Mouse (Mus musculus) liver, embryonic 14.5 days (tissue): ENCODE measurements around the gene Trappc12. TPM values are rescaled to one million over a fixed set of nuclear protein-coding genes. Genes with fewer than 3 reads are reported as not detected.

Experiments used
- ATAC-seq: fragments of 200-750 bp; cut with Nextera tagmentation; 2 replicates; pipeline ENCODE4 v1.8.0; 2017; ENCODE audit warnings: moderate number of reproducible peaks, mild to moderate bottlenecking, moderate library complexity; ENCODE audit not compliant: insufficient read depth
- DNase-seq, 3 experiments: peaks; one replicate each; pipeline ENCODE4 v3.0.0-alpha.2; 2012 to 2013; ENCODE audit warnings: low read depth in 3 of 3, low spot score in 3 of 3
- H3K27ac ChIP-seq: fragments of 300-500 bp; sonication (generic); 2 replicates; pipeline ENCODE4 v1.5.1; 2014; ENCODE audit warnings: moderate library complexity, mild to moderate bottlenecking, control low read depth, inconsistent platforms
- H3K27me3 ChIP-seq: fragments of 300-500 bp; sonication (generic); 2 replicates; pipeline ENCODE4 v1.6.1; 2014; ENCODE audit warnings: mild to moderate bottlenecking, low read length, moderate library complexity; ENCODE audit not compliant: control insufficient read depth, insufficient read depth
- H3K36me3 ChIP-seq: fragments of 300-500 bp; sonication (generic); replicated peaks from 2 replicates; pipeline ENCODE4 v1.6.1; 2014; ENCODE audit warnings: low read depth; ENCODE audit not compliant: control insufficient read depth, insufficient read depth
- H3K4me1 ChIP-seq, 2 experiments: fragments of 200-500 bp in 1 of 2; fragments of 300-500 bp in 1 of 2; sonication (generic) in 1 of 2; replicated peaks; 2 replicates each; pipeline ENCODE4 v1.6.1; 2012 to 2014; ENCODE audit warnings: antibody characterized with exemption in 1 of 2, inconsistent platforms in 1 of 2, low read length in 1 of 2; ENCODE audit not compliant: control insufficient read depth in 2 of 2, insufficient read depth in 2 of 2
- H3K4me2 ChIP-seq: fragments of 300-500 bp; sonication (generic); 2 replicates; pipeline ENCODE4 v1.6.1; 2014; ENCODE audit warnings: low read depth, mild to moderate bottlenecking, control low read depth, moderate library complexity
- H3K4me3 ChIP-seq, 2 experiments: fragments of 200-500 bp in 1 of 2; fragments of 300-500 bp in 1 of 2; sonication (generic) in 1 of 2; 2 replicates each; pipeline ENCODE4 v1.5.1; 2012 to 2014; ENCODE audit warnings: low read depth in 2 of 2, low read length in 2 of 2, mild to moderate bottlenecking in 2 of 2, control low read depth in 1 of 2, inconsistent platforms in 1 of 2, moderate library complexity in 1 of 2; ENCODE audit not compliant: insufficient read depth in 1 of 2
- H3K9ac ChIP-seq: fragments of 300-500 bp; sonication (generic); replicated peaks from 2 replicates; pipeline ENCODE4 v1.6.1; 2014; ENCODE audit warnings: mild to moderate bottlenecking, control low read depth, moderate library complexity
- H3K9me3 ChIP-seq: fragments of 300-500 bp; sonication (generic); 2 replicates; pipeline ENCODE4 v1.6.1; 2016; ENCODE audit warnings: low read length, mixed read lengths; ENCODE audit not compliant: control insufficient read depth
- CTCF ChIP-seq: IDR thresholded peaks from 2 replicates; pipeline ENCODE4 v1.5.1; 2016; ENCODE audit warnings: antibody characterized with exemption, low read depth, control low read depth
- EP300 ChIP-seq: IDR thresholded peaks from 2 replicates; pipeline ENCODE4 v1.6.1; 2016; ENCODE audit warnings: antibody characterized with exemption, low read depth
- WGBS: fragments of 180-500 bp; shearing (Covaris S2); extraction: QIAGEN DNeasy Blood & Tissue Kit; methylation state at CpG from one replicate; pipeline ENCODE4 v1.1.7; 2014; ENCODE audit not compliant: insufficient replicate concordance; 5-methylcytosine and 5-hydroxymethylcytosine counted together
- polyA plus RNA-seq, 2 experiments: library from polyadenylated mRNA; depleted of rRNA in 1 of 2; stranded (reverse) in 1 of 2; unstranded in 1 of 2; fragments of >200 nt; fragmentation: Nextera tagmentation in 1 of 2; extraction: Ambion mirVana in 1 of 2; gene quantifications; 2 replicates each; pipeline versions ENCODE4 v1.2.1 to v1.2.3; 2012 to 2014

Trappc12 gene
- polyA plus RNA-seq, 2 experiments: 11.6 to 13.1 TPM

- TF ChIP-seq CTCF (no peak), EP300 (no peak)
- no peak overlapping the region for H3K27ac ChIP-seq
- peaks cover 0 to 4% of the 10 kb centered on the region in 2 experiments; a peak in 1 of 4 replicates for H3K4me1 ChIP-seq
- DNase-seq (no peak), ATAC-seq (no peak)
- no peak overlapping the region for H3K9ac ChIP-seq
- no peaks in the 10 kb centered on the region for H3K9me3 ChIP-seq
- no peak overlapping the region for H3K4me3 ChIP-seq
- H3K27me3 ChIP-seq: no peaks in the 10 kb centered on the region
- 84% methylated on average over 22 of the region's 22 CpGs for WGBS
- H3K4me2 ChIP-seq: no peak overlapping the region
- peaks cover 8% of the 10 kb centered on the region; the same call in 1 of the 2 replicates for H3K36me3 ChIP-seq
Measured at GRCm38 (mm10) chr12:28710566-28711185, 39.6 kb downstream of the Trappc12 start.

- DNase-seq: no peak
- Histone ChIP-seq H3K27me3 (no peaks in the 10 kb centered on the region), H3K36me3 (peaks cover 7% of the 10 kb centered on the region; the same call in 1 of the 2 replicates), H3K4me2 (no peak overlapping the region), H3K27ac (no peak overlapping the region), H3K9me3 (no peaks in the 10 kb centered on the region), H3K4me3 (no peak overlapping the region), H3K9ac (no peak overlapping the region), H3K4me1 (no peaks in the 10 kb centered on the region)
- no peak for ATAC-seq
- 68% methylated on average over 4 of the region's 4 CpGs for WGBS
- TF ChIP-seq CTCF (no peak), EP300 (no peak)
Measured at GRCm38 (mm10) chr12:28708154-28708553, 42.1 kb downstream of the Trappc12 start.

- no peak overlapping the region for H3K4me2 ChIP-seq
- peaks cover 4% of the 10 kb centered on the region; the same call in 1 of the 2 replicates for H3K36me3 ChIP-seq
- H3K4me3 ChIP-seq: no peak overlapping the region
- DNase-seq (no peak), ATAC-seq (no peak)
- H3K9ac ChIP-seq: no peak overlapping the region
- H3K4me1 ChIP-seq: no peaks in the 10 kb centered on the region
- no peaks in the 10 kb centered on the region for H3K27me3 ChIP-seq
- no peak for TF ChIP-seq EP300
- no peak for TF ChIP-seq CTCF
- WGBS: 81% methylated on average over 6 of the region's 6 CpGs
- no peak overlapping the region for H3K27ac ChIP-seq
- H3K9me3 ChIP-seq: no peaks in the 10 kb centered on the region
Measured at GRCm38 (mm10) chr12:28705204-28705603, 45.1 kb downstream of the Trappc12 start.

- Histone ChIP-seq H3K27ac (no peak overlapping the region), H3K4me2 (no peak overlapping the region), H3K4me3 (no peak overlapping the region), H3K9me3 (no peaks in the 10 kb centered on the region), H3K4me1 (no peaks in the 10 kb centered on the region), H3K27me3 (no peaks in the 10 kb centered on the region), H3K9ac (no peak overlapping the region), H3K36me3 (no peaks in the 10 kb centered on the region; the same call in 1 of the 2 replicates)
- WGBS: 60% methylated on average over 12 of the region's 12 CpGs
- ATAC-seq (no peak), DNase-seq (no peak)
- no peak for TF ChIP-seq EP300
Measured at GRCm38 (mm10) chr12:28704381-28704780, 45.9 kb downstream of the Trappc12 start.

GRCm38 (mm10) chr12:28701302-28701701 is 49.0 kb downstream of the Trappc12 start:
- H3K9me3 ChIP-seq: no peaks in the 10 kb centered on the region
- no peaks in the 10 kb centered on the region; the same call in 1 of the 2 replicates for H3K36me3 ChIP-seq
- no peak overlapping the region for H3K9ac ChIP-seq
- no peaks in the 10 kb centered on the region for H3K27me3 ChIP-seq
- no peak overlapping the region for H3K4me3 ChIP-seq
- 77% methylated on average over 11 of the region's 11 CpGs for WGBS
- no peak overlapping the region for H3K4me2 ChIP-seq
- H3K27ac ChIP-seq: no peak overlapping the region
- DNase-seq (no peak), ATAC-seq (no peak)
- no peak for TF ChIP-seq EP300
- TF ChIP-seq CTCF: no peak
- no peaks in the 10 kb centered on the region; a peak in 1 of 4 replicates for H3K4me1 ChIP-seq
